Mouse (Mus musculus): ENCODE data around the gene Antxr2.

DNA sequence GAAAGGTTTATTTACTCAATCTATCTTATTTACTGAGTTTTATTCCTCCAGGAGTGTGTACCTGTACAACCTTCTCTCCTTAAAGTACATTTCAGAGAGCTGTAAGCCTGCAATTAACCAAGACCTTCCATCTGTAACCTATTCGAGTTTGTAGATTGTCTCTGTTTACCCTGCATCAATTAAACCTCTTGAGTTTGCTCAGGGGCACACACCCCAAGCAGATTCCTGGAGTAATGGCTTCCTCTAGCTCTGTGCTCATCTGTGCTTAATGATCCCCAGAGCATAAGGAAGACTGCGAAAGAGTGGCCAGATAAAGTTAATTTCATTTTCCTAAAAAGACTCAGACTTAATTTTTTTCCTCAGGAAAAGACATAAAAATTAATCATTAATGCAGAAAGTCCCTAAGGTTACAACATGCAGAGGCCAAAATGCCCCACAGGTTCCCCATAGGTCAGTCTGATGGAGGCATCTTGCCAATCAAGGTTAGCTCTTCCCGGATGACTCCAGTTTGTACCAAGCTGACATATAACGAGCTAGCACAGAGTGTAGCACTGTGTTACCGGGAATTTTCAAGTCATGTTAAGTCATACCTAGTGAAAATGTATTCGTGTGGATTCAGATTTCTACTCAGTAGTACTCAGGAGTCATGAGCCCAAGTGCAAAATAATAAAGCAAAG, 34.2 kb downstream of the Antxr2 start:
- TF ChIP-seq CTCF (IDR thresholded peaks at IDR 0.05; ENCODE audit: low read depth), result no peak
- no peak for TF ChIP-seq EP300 (IDR thresholded peaks at IDR 0.05; ENCODE audit: low read depth)
